Mouse (Mus musculus): ENCODE results near the gene Ush2a.

DNA sequence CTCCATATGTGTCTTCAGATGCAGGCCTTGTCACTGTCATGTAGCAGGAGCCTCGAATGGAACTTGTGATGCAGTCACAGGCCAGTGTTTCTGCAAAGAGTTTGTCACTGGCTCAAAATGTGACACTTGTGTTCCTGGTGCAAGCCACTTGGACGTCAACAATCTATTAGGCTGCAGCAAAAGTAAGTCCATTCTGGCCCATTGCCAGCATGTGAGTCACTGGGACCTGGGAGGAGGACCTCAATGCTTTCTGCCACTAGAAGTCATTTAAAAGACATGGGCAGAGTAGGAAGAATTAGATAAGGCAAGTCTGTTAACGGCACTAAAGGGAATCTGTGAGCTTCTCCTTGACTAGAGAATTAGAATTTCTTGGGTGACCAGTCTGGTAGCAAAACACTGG, 168.9 kb downstream of the Ush2a start:
- TF ChIP-seq EP300 (IDR thresholded peaks at IDR 0.05) (no peak), CTCF (IDR thresholded peaks at IDR 0.05) (no peak)
